Mouse (Mus musculus) liver, embryonic 16.5 days (tissue): Measurements from ENCODE around the gene Topbp1. TPM values are rescaled to one million over a fixed set of nuclear protein-coding genes. Genes with fewer than 3 reads are reported as not detected.

ENCODE experiments used
- ATAC-seq: fragments of 200-750 bp; cut with Nextera tagmentation; 2 replicates; pipeline ENCODE4 v1.8.0; 2017; ENCODE audit warnings: low read depth, mild to moderate bottlenecking, moderate number of reproducible peaks, moderate library complexity
- H3K27ac ChIP-seq: fragments of 300-500 bp; sonication (generic); 2 replicates; pipeline ENCODE4 v1.5.1; 2014; ENCODE audit warnings: mild to moderate bottlenecking, low read length
- H3K27me3 ChIP-seq: fragments of 300-500 bp; sonication (generic); 2 replicates; pipeline ENCODE4 v1.6.1; 2014; ENCODE audit warnings: low read depth, low read length, mixed read lengths; ENCODE audit not compliant: control insufficient read depth, insufficient read depth
- H3K36me3 ChIP-seq: fragments of 300-500 bp; sonication (generic); 2 replicates; pipeline ENCODE4 v1.6.1; 2014; ENCODE audit warnings: mild to moderate bottlenecking; ENCODE audit not compliant: control insufficient read depth, insufficient read depth
- H3K4me1 ChIP-seq: fragments of 300-500 bp; sonication (generic); 2 replicates; pipeline ENCODE4 v1.6.1; 2014; ENCODE audit warnings: low read depth, low read length, mixed read lengths; ENCODE audit not compliant: control insufficient read depth
- H3K4me2 ChIP-seq: fragments of 300-500 bp; sonication (generic); 2 replicates; pipeline ENCODE4 v1.6.1; 2014; ENCODE audit warnings: low read depth, low read length, mixed read lengths
- H3K4me3 ChIP-seq: fragments of 300-500 bp; sonication (generic); 2 replicates; pipeline ENCODE4 v1.5.1; 2014; ENCODE audit warnings: low read depth, mild to moderate bottlenecking, low read length
- H3K9ac ChIP-seq: fragments of 300-500 bp; sonication (generic); 2 replicates; pipeline ENCODE4 v1.6.1; 2014; ENCODE audit warnings: low read depth, low read length
- H3K9me3 ChIP-seq: fragments of 300-500 bp; sonication (generic); replicated peaks from 2 replicates; pipeline ENCODE4 v1.6.1; 2016; ENCODE audit warnings: low read length; ENCODE audit not compliant: control insufficient read depth
- WGBS: fragments of 180-500 bp; shearing (Covaris S2); extraction: QIAGEN DNeasy Blood & Tissue Kit; methylation state at CpG from one replicate; pipeline ENCODE4 v1.1.7; 2014; ENCODE audit not compliant: insufficient replicate concordance; 5-methylcytosine and 5-hydroxymethylcytosine counted together
- polyA plus RNA-seq: library from polyadenylated mRNA; unstranded; fragments of >200 nt; fragmentation: Nextera tagmentation; extraction: Ambion mirVana; gene quantifications from 2 replicates; pipeline ENCODE4 v1.2.1, GENCODE M21; 2015

Gene Topbp1
- polyA plus RNA-seq: 29.2 and 29.4 TPM in 2 replicates

DNA sequence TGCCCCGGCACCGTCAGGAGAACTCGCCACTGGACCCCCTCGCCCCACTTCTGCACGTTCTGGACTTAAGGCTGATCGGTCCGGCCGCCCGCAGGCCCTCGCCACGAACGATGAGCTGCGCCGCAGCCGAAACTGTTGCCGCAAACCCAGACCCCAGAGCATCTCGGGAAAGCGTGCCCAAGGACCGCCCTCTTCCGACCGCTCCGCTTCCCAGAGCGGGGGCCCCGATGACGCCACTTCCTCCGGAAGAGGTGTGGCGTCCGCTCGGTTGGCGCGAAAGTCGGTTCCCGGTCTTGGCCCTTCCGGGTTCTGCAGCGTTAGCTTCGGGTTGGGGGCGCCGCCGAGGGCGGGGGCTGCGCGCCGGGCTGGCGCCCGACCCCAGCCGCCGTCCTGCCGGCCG, at the start of gene Topbp1, which contains the start of gene 1300017J02Rik:
Gene Topbp1, plus strand, starts transcription at position 289 of the 400 bp plus-strand sequence.
Gene 1300017J02Rik, minus strand, starts transcription at position 156 of the 400 bp plus-strand sequence.
- under 1% methylated on average over 49 of the region's 49 CpGs for WGBS
- Histone ChIP-seq H3K4me1 (peaks cover 32% of the 10 kb centered on the region), H3K36me3 (peaks cover 20% of the 10 kb centered on the region), H3K27me3 (no peaks in the 10 kb centered on the region), H3K9me3 (no peaks in the 10 kb centered on the region), H3K4me2 (peak within 1 kb of the TSS; percentile 90), H3K9ac (peak within 1 kb of the TSS; percentile 95), H3K4me3 (peak within 1 kb of the TSS; percentile 97), H3K27ac (peak within 1 kb of the TSS; percentile 94)
- peak; percentile 96 for ATAC-seq

DNA sequence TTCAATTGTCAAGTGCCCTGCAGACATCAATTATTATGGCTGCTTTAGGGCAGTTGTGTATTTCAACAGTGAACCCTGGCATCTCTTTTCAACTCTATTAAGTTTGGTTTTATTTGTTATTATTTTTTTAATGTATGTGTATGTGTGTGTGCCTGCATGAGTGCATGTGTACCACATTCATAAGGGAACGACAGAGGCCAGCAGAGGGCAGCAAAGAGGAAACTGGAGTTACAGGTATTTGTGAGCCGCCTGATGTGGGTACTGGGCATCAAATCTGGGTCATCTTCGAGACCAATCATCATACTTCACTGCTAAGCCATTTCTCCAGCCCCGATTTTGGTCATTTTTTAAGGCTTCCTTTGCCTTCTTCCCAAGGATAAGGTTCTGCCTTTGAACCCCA, 39.2 kb upstream of the Topbp1 start:
- no peak overlapping the region for H3K9ac ChIP-seq
- ATAC-seq: no peak
- no peak overlapping the region for H3K4me3 ChIP-seq
- H3K4me1 ChIP-seq: no peaks in the 10 kb centered on the region
- no peak overlapping the region for H3K27ac ChIP-seq
- no peaks in the 10 kb centered on the region for H3K9me3 ChIP-seq
- 80% methylated on average over 4 of the region's 4 CpGs for WGBS
- no peaks in the 10 kb centered on the region for H3K27me3 ChIP-seq
- peaks cover 48% of the 10 kb centered on the region for H3K36me3 ChIP-seq
- H3K4me2 ChIP-seq: no peak overlapping the region

DNA sequence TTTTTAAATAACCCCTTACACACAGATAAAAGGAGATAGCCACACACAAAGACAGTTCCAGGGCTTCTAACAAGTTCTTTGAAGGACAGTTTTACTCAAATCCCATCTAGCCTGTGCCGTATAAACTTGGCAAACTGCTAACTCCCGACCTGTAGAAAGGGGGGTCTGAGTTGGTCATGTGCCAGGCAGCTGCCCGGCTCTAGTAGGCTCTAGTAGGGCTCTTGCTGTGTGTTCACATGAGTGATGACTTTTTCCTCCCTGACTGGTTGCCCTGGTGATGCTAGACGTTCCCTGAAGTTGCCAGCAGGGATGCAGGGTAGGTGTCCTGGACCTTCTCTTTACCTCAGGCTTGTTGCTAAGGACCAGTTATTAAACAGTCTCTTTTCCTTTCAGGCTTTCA, 33.9 kb upstream of the Topbp1 start:
- no peak overlapping the region for H3K4me3 ChIP-seq
- H3K4me1 ChIP-seq: peaks cover 8% of the 10 kb centered on the region
- H3K9me3 ChIP-seq: no peaks in the 10 kb centered on the region
- H3K9ac ChIP-seq: no peak overlapping the region
- no peaks in the 10 kb centered on the region for H3K27me3 ChIP-seq
- ATAC-seq: no peak
- WGBS: 45% methylated on average over 4 of the region's 4 CpGs
- H3K4me2 ChIP-seq: no peak overlapping the region
- H3K27ac ChIP-seq: no peak overlapping the region
- H3K36me3 ChIP-seq: peaks cover 27% of the 10 kb centered on the region

DNA sequence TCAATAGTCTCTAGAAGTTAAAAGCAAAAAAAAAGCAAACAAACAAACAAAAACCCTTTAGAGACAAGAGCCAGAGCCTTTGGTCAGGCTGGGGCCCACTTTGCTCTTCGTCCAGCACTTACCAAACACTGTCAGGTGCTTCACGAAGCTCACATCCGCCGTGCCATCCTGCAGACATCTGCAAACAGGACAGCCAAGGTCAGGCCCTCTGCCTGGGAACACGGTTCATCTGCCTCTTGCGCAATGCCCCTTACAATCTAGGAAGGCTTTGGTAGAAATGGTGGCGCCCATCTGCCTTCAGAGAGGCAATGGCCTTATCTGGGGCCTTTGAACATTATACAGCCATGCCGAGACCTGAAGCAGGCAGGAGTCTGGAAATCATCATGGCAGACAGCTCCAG, 30.2 kb upstream of the Topbp1 start:
- H3K4me1 ChIP-seq: peaks cover 8% of the 10 kb centered on the region
- no peak overlapping the region for H3K4me3 ChIP-seq
- peaks cover 35% of the 10 kb centered on the region for H3K36me3 ChIP-seq
- H3K27ac ChIP-seq: no peak overlapping the region
- ATAC-seq: peak; percentile 76
- no peak overlapping the region for H3K4me2 ChIP-seq
- no peaks in the 10 kb centered on the region for H3K9me3 ChIP-seq
- WGBS: 58% methylated on average over 8 of the region's 8 CpGs
- H3K9ac ChIP-seq: no peak overlapping the region
- no peaks in the 10 kb centered on the region for H3K27me3 ChIP-seq

DNA sequence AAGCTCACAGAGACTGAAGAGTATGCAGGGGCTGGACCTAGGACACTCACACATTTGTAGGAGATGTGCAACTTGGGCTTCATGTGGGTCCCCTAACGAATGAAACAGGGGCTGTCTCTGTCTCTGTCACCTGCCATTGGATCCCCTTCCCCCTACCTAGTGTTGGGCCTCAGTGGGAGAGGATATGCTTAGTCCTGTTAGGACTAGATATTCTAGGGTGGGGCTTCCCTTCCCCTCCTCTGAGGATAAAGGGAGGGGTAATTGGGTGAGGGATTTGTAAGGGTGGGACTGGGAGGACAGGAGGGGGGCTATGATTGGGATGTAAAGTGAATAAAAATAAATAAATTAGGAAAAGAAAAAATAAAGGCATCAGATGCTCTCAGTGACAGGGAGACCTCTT, 29.3 kb upstream of the Topbp1 start:
- Histone ChIP-seq H3K4me2 (no peak overlapping the region), H3K9me3 (no peaks in the 10 kb centered on the region), H3K36me3 (peaks cover 43% of the 10 kb centered on the region), H3K27me3 (no peaks in the 10 kb centered on the region), H3K4me1 (peaks cover 8% of the 10 kb centered on the region), H3K9ac (no peak overlapping the region), H3K27ac (no peak overlapping the region), H3K4me3 (no peak overlapping the region)
- ATAC-seq: no peak
- WGBS: 48% methylated on average over 1 of the region's 1 CpGs

DNA sequence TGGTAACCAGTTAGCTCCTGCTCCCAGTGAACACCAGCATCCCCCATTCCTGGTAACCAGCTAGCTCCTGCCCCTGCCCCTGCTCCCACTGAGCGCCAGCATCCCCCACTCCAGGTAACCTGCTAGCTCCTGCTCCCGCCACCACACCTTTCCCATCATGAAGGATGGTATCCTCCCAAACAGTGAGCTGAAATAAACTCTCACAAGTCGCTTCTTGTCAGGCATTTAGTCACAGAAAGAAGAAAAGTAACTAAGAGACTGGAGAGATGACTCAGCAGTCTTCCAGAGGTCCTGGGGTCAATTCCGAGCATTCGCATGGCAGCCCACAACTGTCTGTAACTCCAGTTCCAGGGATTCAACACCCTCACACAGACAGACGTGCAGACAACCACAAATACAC, 28.1 kb upstream of the Topbp1 start:
- H3K27ac ChIP-seq: no peak overlapping the region
- H3K9ac ChIP-seq: no peak overlapping the region
- H3K27me3 ChIP-seq: no peaks in the 10 kb centered on the region
- peaks cover 8% of the 10 kb centered on the region for H3K4me1 ChIP-seq
- H3K4me2 ChIP-seq: no peak overlapping the region
- peaks cover 51% of the 10 kb centered on the region for H3K36me3 ChIP-seq
- H3K4me3 ChIP-seq: no peak overlapping the region
- no peak for ATAC-seq
- H3K9me3 ChIP-seq: no peaks in the 10 kb centered on the region
- 85% methylated on average over 6 of the region's 6 CpGs for WGBS

DNA sequence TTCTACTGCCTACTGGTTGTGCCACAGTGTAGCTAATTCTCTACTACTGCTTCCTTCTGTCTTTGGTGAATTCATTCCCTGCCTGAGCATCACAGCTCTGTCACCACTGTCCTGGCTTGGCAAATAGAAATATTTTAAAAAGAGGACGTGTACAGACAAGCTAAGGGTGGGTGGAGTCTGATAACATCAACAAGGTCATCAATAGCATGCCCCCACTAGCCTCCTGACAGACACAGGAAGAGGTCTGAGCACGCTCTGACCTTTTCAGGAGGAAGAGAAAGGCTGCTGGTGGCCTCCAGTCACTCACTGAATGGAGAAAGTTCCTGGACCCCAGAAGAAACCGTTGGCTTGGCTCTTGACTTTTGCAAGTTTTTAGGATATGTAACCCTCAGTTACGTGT, 18.6 kb upstream of the Topbp1 start:
- H3K36me3 ChIP-seq: peaks cover 6% of the 10 kb centered on the region
- no peaks in the 10 kb centered on the region for H3K9me3 ChIP-seq
- H3K9ac ChIP-seq: peak overlapping the region; percentile 93
- no peak for ATAC-seq
- H3K27ac ChIP-seq: peak overlapping the region; percentile 98
- H3K27me3 ChIP-seq: no peaks in the 10 kb centered on the region
- peaks cover 34% of the 10 kb centered on the region for H3K4me1 ChIP-seq
- WGBS: 33% methylated on average over 4 of the region's 4 CpGs
- H3K4me3 ChIP-seq: peak overlapping the region; percentile 78
- peak overlapping the region; percentile 62 for H3K4me2 ChIP-seq

DNA sequence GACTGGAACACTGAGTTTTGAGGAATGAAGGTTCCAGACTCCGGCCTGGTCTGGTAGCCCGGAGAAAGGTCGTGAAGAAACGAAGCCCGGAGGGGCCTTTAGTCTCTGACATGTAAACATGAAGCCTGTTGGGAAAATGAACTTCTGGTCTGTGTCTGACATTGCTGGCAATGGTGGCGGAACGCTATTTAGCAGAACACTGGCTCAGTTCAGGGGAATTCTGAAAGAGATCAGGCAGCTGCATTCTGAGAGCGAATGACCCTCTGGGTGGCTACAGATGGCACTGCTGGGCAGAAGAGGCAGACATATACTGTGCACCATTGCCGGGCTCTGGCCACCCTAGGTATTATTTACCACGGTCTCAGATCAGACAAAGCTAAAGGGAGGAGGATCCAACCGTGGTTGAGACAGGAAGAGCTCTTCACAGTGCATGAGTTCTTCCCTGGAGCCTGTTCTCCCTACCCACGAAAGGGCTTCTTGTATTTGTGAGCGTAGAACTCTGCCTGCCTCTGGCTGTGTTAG, 18.1 kb upstream of the Topbp1 start:
- Histone ChIP-seq H3K4me3 (peak overlapping the region; percentile 78), H3K9me3 (no peaks in the 10 kb centered on the region), H3K9ac (peak overlapping the region; percentile 93), H3K27ac (peak overlapping the region; percentile 98), H3K4me2 (peak overlapping the region; percentile 62), H3K36me3 (peaks cover 1% of the 10 kb centered on the region), H3K4me1 (peaks cover 34% of the 10 kb centered on the region), H3K27me3 (no peaks in the 10 kb centered on the region)
- ATAC-seq: no peak
- 54% methylated on average over 13 of the region's 13 CpGs for WGBS

DNA sequence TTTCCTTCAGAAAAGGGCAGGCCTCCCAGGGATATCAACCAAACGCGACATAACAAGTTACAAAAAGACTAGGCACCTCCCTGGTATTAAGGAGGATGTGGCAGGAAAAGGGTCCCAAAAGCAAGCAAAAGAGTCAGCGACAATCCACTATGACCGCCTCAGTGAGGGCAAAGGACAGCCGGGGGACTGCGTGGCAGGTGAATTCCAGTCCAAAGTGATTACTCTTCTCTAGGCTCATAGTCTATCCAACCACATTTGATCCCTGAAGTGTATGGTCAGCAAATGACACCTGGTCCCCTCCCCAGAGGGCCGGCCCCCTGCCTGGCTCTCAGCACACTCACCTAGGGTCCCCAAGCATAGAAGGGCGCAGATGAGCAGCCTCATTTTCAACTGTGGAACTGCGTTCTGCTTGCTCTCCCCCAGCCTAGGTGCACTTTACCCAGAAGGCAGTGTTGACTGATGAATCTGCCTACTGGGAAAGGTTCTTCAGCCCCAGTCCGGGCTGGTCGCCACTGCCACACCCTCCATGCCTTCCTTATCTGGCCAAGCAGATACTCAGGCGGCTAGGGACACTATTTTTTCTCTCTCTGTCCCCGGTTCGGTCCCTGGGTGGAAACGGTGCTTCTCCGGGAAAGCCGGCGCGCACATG, 17.1 kb upstream of the Topbp1 start:
- WGBS: 21% methylated on average over 19 of the region's 19 CpGs

More for the DNA sequence above, 17.1 kb upstream of the Topbp1 start:
- peak overlapping the region; percentile 93 for H3K9ac ChIP-seq
- H3K36me3 ChIP-seq: no peaks in the 10 kb centered on the region
- peak overlapping the region; percentile 62 for H3K4me2 ChIP-seq
- H3K27ac ChIP-seq: peak overlapping the region; percentile 98
- H3K4me3 ChIP-seq: peak overlapping the region; percentile 78
- no peaks in the 10 kb centered on the region for H3K27me3 ChIP-seq
- peaks cover 34% of the 10 kb centered on the region for H3K4me1 ChIP-seq
- peak; percentile 97 for ATAC-seq
- H3K9me3 ChIP-seq: no peaks in the 10 kb centered on the region
